Mouse (Mus musculus) thymus, postnatal 0 days (tissue): ENCODE data around the gene Cypt4. TPM values are rescaled to one million over a fixed set of nuclear protein-coding genes. Genes with fewer than 3 reads are reported as not detected.
"Not testable (repeated sequence)": the region's sequence is repeated elsewhere in the genome, so short reads cannot be mapped to it uniquely, and the experiment has no call there.

Source experiments
- DNase-seq: peaks from one replicate; pipeline ENCODE4 v3.0.0-alpha.2; 2015; ENCODE audit warnings: low spot score
- polyA plus RNA-seq: library from polyadenylated mRNA; unstranded; fragments of >200 nt; fragmentation: Nextera tagmentation; extraction: Ambion mirVana; gene quantifications from 2 replicates; pipeline ENCODE4 v1.2.1, GENCODE M21; 2015

Gene Cypt4
- not detected in 2 replicates for polyA plus RNA-seq

- DNase-seq: no peak
Measured at GRCm38 (mm10) chr9:24624896-24625295, at the start of gene Cypt4. Cypt4 (plus strand) TSS chr9:24625196.

DNA sequence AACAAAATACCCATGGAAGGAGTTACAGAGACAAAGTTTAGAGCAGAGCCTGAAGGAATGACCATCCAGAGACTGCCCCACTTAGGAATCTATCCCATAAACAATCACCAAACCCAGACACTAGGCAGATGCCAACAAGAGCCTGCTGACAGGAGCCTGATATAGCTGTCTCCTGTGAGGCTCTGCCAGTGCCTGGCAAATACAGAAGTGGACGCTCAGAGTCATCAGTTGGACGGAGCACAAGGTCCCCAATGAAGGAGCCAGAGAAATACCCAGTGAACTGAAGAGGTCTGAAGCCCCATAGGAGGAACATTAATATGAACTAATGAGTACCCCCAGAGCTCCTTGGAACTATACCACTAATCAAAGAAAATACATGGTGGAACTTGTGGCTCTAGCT is 12.3 kb downstream of the Cypt4 start:
- DNase-seq: not testable (repeated sequence)

Other genes starting within 250 kb of the Cypt4 start
- gene Dpy19l1, start 122.1 kb upstream of the Cypt4 start, polyA plus RNA-seq: 5.2 and 8.0 TPM in 2 replicates
- gene Dpy19l2, start 71.1 kb downstream of the Cypt4 start, polyA plus RNA-seq: 0.04 and 0.05 TPM in 2 replicates
- gene Tbx20, start 149.1 kb downstream of the Cypt4 start, polyA plus RNA-seq: not detected in 2 replicates